Mouse (Mus musculus) granulocyte monocyte progenitor cell, adult 5-6 weeks (primary cell): ENCODE measurements around the gene Myo18a. TPM values are rescaled to one million over a fixed set of nuclear protein-coding genes. Genes with fewer than 3 reads are reported as not detected.
"Not testable (repeated sequence)": the region's sequence is repeated elsewhere in the genome, so short reads cannot be mapped to it uniquely, and the experiment has no call there.

Experiments used
- ATAC-seq: replicated peaks from 2 replicates; pipeline ENCODE4 v1.8.0; 2016; ENCODE audit warnings: mild to moderate bottlenecking, moderate TSS enrichment, inconsistent platforms; ENCODE audit not compliant: poor library complexity, severe bottlenecking
- total RNA-seq, 2 experiments: library from RNA; stranded (forward) in 1 of 2; stranded (reverse) in 1 of 2; fragments of 200-712, 200-1000 nt in 1 of 2; fragments of >200 nt in 1 of 2; fragmentation: Nextera tagmentation in 1 of 2; gene quantifications; 2 replicates each; pipeline ENCODE4 v1.2.3; 2014 to 2017

Gene Myo18a
- total RNA-seq (2014; fragmentation: Nextera tagmentation): 31.9 and 49.3 TPM in 2 replicates
- 62.6 and 66.5 TPM in 2 replicates for total RNA-seq (2017)

DNA sequence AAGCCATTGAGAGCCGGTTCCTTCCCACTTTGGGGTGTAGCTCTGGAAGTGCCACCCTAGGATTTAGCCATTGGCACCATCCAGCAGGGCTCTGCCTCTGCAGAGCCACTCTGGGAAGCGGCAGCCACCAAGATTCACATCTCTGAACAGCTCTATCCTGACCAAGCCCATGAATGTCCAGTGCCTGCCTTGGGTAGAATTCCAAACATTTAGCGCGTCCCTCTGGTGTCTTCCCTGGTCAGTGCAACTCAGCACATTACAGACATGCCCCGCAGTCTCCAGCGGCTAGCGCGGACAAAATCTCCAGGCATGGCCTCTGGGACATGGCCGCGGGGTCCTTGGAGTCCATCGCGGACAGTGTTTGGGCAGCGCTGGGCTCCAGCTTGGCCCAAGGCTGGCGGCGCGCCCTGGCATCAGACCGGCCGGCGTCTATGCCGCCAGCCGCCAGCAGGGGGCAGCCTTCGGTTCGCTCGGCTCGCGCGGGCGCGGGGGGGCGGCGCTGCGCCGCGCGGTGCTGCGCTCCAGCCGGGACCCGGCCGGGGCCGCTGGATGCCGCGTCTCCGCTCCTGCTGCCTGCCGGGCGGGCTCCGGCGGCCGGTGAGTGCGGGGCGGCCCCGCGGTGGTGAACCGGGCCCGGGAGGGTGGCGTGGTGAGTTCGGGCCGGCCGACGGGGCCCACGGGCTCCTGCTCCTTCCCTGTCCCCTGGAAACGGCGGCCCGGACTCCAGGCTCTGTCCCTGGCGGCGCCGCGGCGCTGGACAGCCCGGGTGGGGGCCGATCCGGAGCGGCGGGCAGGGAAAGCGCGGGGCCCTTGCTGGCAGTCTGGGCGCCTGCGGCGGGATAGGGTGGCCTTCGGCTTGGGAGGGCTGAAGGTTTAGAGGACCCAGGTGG is at the start of gene Myo18a:
Gene Myo18a (plus strand): TSS at position 464 of the 890 bp plus-strand sequence.
- ATAC-seq: peak; percentile 66

GRCm38 (mm10) chr11:77713736-77714135 is 49.3 kb upstream of the Myo18a start:
- no peak for ATAC-seq

DNA sequence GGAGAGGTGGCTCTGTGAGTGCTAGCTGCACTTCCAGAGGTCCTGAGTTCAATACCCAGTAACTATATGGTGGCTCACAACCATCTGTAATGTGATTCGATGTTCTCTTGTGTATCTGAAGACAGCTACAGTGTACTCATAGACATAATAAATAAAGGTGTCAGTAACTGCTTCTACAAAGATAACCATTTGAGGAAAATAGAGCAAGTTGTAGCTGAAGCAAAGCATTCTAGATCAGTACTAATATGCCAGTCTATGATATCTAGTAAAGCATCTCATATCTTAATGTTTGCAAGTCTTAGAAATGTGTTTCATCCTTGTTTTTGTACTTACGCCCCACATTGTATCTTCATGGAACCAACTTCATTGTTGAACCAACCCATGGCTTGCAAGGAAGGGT is 44.0 kb upstream of the Myo18a start:
- ATAC-seq: no peak

GRCm38 (mm10) chr11:77721389-77721788 is 41.7 kb upstream of the Myo18a start:
- ATAC-seq: no peak

GRCm38 (mm10) chr11:77724766-77725165 is 38.3 kb upstream of the Myo18a start:
- no peak for ATAC-seq

GRCm38 (mm10) chr11:77725183-77725582 is 37.9 kb upstream of the Myo18a start, which contains the start of gene Cryba1:
TSS of gene Cryba1 (minus strand) at chr11:77725283.
- ATAC-seq: no peak

DNA sequence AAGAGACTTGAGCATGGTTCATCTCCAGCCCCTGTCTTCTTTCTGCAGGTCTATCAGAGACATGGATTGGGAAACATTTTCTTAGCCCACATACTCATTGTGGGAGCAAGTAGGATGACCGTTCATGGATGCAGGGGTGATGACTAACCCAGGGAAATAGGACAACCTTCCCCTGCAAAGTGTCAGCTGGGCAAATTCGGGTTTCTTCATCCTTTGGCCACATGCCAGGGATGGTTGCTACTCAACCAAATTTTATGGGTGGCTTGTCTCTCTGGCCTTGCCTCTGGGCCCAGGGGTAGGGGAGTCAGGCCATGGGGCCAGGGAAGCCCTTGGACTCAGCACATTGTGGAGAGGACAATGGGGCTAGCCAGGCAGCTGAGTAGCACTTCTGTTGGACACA is 34.5 kb upstream of the Myo18a start:
- peak; percentile 37; the same call in 1 of the 2 replicates for ATAC-seq

GRCm38 (mm10) chr11:77737289-77737688 is 25.8 kb upstream of the Myo18a start:
- ATAC-seq: peak; percentile 53

GRCm38 (mm10) chr11:77738555-77738954 is 24.5 kb upstream of the Myo18a start:
- no peak for ATAC-seq

DNA sequence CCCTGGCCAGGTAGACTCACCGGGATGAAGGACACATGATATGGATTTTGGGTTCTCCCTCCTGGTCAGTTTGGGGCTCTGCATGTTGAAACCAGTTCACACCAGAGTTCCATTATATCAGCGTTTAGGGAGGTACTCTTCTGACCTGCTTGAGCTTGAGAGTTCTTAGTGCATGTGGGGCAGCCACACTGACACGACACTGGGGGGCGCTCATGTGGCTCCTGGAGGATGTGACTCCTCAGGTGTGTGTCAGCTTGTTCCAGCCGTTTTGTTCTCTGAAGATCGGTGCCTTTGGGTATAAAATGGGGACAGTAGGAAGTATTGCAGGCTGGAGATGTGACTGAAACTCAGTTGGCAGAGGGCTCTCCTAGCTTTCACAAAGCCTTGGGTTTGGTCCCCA is 19.1 kb upstream of the Myo18a start:
- 0 out of 2 replicates have a peak, but pooled peaks have one; percentile 44 for ATAC-seq

- ATAC-seq: no peak
Observed at GRCm38 (mm10) chr11:77746652-77747051, 16.4 kb upstream of the Myo18a start.

GRCm38 (mm10) chr11:77747103-77747502 is 15.9 kb upstream of the Myo18a start:
- ATAC-seq: not testable (repeated sequence)

GRCm38 (mm10) chr11:77748996-77749395 is 14.1 kb upstream of the Myo18a start:
- no peak for ATAC-seq

DNA sequence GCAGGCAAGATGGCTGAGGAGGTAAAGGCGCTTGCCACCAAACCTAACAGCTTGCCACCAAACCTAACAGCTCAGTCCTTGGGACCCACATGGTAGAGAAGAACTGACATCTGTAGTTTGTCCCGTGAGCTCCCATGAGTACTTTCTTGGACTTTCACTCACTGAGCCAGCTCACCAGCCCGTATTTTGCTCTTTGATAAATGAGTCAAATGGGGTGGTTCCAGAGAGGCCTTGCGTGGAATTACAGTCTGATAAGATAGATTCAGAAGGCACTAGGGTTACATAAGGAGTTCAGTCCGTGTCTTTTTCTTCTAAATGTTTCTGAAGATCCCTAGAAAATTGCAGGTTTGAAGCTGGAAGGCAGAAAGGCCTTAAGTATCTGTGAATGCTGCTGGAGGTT is 10.5 kb upstream of the Myo18a start:
- no peak for ATAC-seq

- ATAC-seq: no peak
Observed at GRCm38 (mm10) chr11:77753469-77753868, 9.6 kb upstream of the Myo18a start.

- ATAC-seq: no peak
Observed at GRCm38 (mm10) chr11:77760031-77760430, 3.0 kb upstream of the Myo18a start.

GRCm38 (mm10) chr11:77763673-77764340 is 761 bp downstream of the Myo18a start:
- peak; percentile 16; the same call in 1 of the 2 replicates for ATAC-seq

DNA sequence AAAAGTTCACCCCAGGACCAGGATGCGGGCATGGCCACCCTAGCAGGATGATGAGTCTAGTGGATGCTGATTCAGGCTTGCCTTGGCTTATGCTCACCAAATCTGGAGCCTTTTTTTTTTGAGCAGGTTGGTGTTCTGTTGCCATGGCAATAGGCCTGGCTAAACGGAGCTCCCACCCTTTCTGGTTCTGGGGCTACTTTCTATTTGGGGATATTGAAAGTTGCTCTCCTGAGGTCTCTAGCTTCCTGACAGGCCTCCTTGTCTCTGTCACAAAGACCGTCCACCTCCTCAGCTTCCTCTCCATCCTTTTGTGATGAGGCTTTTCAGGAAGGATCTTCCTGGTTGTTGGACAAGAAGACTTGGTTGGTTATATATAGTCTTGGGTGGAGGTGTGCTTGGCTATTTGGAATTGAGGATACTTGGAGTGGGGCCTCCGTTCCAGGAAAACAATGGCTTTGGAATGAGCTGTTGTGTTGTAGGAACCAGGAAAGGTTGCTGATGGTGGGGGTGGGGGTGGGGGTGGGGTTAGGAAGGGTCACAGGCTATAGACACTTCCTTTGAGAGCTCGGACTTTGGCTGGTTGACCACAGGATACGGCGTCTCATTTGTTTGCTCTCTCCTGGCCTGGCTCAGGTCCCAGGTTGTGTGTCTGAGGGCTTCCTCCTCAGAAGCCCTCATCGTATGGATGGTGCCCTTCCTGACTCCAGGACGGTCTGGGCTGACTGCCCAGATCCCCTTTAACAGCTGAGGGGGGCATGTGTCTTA is 1.8 kb downstream of the Myo18a start:
- ATAC-seq: no peak

- ATAC-seq: no peak
Observed at GRCm38 (mm10) chr11:77765459-77765777, 2.4 kb downstream of the Myo18a start.

- peak; percentile 61 for ATAC-seq
Observed at GRCm38 (mm10) chr11:77766351-77767001, 3.4 kb downstream of the Myo18a start.
